Mouse (Mus musculus) megakaryocyte, embryonic 14.5 days (primary cell): ENCODE results near the gene Gm9821.

Source experiments
- FLI1 ChIP-seq: IDR thresholded peaks from 2 replicates; pipeline ENCODE4 v1.6.1; 2012; ENCODE audit warnings: low read length, inconsistent platforms, mixed read lengths
- GATA1 ChIP-seq: IDR thresholded peaks from 3 replicates; pipeline ENCODE4 v1.6.1; 2012; ENCODE audit warnings: mixed read lengths, low read length, inconsistent platforms, borderline replicate concordance

GRCm38 (mm10) chr2:91936154-91936553 lies 9.3 kb upstream of the Gm9821 start:
- TF ChIP-seq GATA1: no peak
- TF ChIP-seq FLI1: no peak
